Mouse (Mus musculus) embryonic facial prominence, embryonic 13.5 days (tissue): ENCODE measurements around the gene Adk. TPM values are rescaled to one million over a fixed set of nuclear protein-coding genes. Genes with fewer than 3 reads are reported as not detected.

Experiments
- ATAC-seq: fragments of 200-750 bp; cut with Nextera tagmentation; 2 replicates; pipeline ENCODE4 v1.8.0; 2017; ENCODE audit warnings: low read depth; ENCODE audit not compliant: insufficient number of reproducible peaks, insufficient read depth, low FRiP score, low TSS enrichment
- H3K27ac ChIP-seq: fragments of 300-500 bp; sonication (generic); 2 replicates; pipeline ENCODE4 v1.5.1; 2015; ENCODE audit warnings: moderate library complexity, mild to moderate bottlenecking, inconsistent platforms
- H3K27me3 ChIP-seq: fragments of 300-500 bp; sonication (generic); 2 replicates; pipeline ENCODE4 v1.6.1; 2015; ENCODE audit warnings: mild to moderate bottlenecking, inconsistent platforms
- H3K36me3 ChIP-seq: fragments of 300-500 bp; sonication (generic); 2 replicates; pipeline ENCODE4 v1.6.1; 2015; ENCODE audit warnings: mild to moderate bottlenecking, inconsistent platforms
- H3K4me1 ChIP-seq: fragments of 300-500 bp; sonication (generic); 2 replicates; pipeline ENCODE4 v1.6.1; 2015; ENCODE audit warnings: inconsistent platforms
- H3K4me2 ChIP-seq: fragments of 300-500 bp; sonication (generic); 2 replicates; pipeline ENCODE4 v1.6.1; 2015; ENCODE audit warnings: moderate library complexity, mild to moderate bottlenecking, inconsistent platforms
- H3K4me3 ChIP-seq: fragments of 300-500 bp; sonication (generic); 2 replicates; pipeline ENCODE4 v1.5.1; 2015; ENCODE audit warnings: mild to moderate bottlenecking, inconsistent platforms
- H3K9ac ChIP-seq: fragments of 300-500 bp; sonication (generic); 2 replicates; pipeline ENCODE4 v1.6.1; 2015; ENCODE audit warnings: mild to moderate bottlenecking, inconsistent platforms
- H3K9me3 ChIP-seq: fragments of 300-500 bp; sonication (generic); 2 replicates; pipeline ENCODE4 v1.6.1; 2016; ENCODE audit warnings: inconsistent platforms
- WGBS: fragments of 180-500 bp; shearing (Covaris S2); methylation state at CpG from one replicate; pipeline ENCODE4 v1.1.7; 2015; ENCODE audit warnings: mixed read lengths; 5-methylcytosine and 5-hydroxymethylcytosine counted together
- polyA plus RNA-seq: library from polyadenylated mRNA; unstranded; fragments of >200 nt; fragmentation: Nextera tagmentation; extraction: Ambion mirVana; gene quantifications from 2 replicates; pipeline ENCODE4 v1.2.1, GENCODE M21; 2015

Adk gene
- polyA plus RNA-seq, 1 experiment from 2014 or later, result 168 TPM

DNA sequence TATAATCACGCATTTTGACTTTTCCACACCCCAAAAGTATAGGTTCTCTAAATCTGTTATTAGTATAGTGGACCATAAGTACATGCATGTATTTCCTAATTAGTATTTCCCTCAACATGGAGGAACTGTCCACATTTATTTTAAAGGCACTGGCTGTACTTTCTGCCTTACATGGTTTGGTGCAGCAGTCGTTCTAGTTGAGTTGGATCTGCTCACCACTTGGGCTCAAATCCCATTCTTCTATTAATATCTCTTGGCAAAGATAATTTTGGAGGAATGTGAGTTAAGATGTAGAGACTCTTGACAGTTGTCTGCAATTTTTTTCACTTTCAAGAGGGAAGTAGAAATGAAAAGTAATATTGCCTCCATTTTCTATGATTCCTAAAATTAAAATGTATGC is 314.7 kb downstream of the Adk start:
- no peak overlapping the region for H3K27ac ChIP-seq
- H3K4me2 ChIP-seq, result no peak overlapping the region
- WGBS, result 76% methylated on average over 2 of the region's 2 CpGs
- no peak for ATAC-seq
- H3K4me1 ChIP-seq, result peaks cover 10% of the 10 kb centered on the region
- H3K36me3 ChIP-seq, result peaks cover 3% of the 10 kb centered on the region; the same call in 1 of the 2 replicates
- no peak overlapping the region for H3K9ac ChIP-seq
- H3K4me3 ChIP-seq, result no peak overlapping the region
- H3K27me3 ChIP-seq, result no peaks in the 10 kb centered on the region
- no peaks in the 10 kb centered on the region for H3K9me3 ChIP-seq

DNA sequence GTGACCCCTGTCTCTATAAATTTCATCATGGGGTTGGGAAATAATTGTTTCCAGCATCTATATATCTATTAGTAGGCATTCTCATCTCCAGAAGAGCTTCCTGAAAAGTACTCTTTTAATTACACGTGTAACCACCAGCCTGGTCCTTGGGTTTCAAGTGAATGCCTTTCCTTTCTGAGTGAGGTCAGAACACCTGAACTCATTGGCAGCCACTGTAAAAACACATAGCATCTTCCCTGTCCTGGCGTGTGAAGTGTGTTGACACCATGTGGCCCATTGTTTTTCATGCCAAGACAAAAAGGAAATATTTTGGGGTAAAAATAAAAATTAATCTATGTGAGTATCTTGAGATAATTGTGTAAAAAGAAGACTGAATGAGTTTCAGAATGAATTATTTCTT is 316.2 kb downstream of the Adk start:
- H3K4me2 ChIP-seq, result no peak overlapping the region
- WGBS, result 69% methylated on average over 2 of the region's 2 CpGs
- no peaks in the 10 kb centered on the region for H3K27me3 ChIP-seq
- H3K4me1 ChIP-seq, result peaks cover 10% of the 10 kb centered on the region
- H3K9ac ChIP-seq, result no peak overlapping the region
- H3K9me3 ChIP-seq, result no peaks in the 10 kb centered on the region
- H3K27ac ChIP-seq, result peak overlapping the region; percentile 48; the same call in 1 of the 2 replicates
- H3K4me3 ChIP-seq, result no peak overlapping the region
- no peak for ATAC-seq
- H3K36me3 ChIP-seq, result peaks cover 3% of the 10 kb centered on the region; the same call in 1 of the 2 replicates

DNA sequence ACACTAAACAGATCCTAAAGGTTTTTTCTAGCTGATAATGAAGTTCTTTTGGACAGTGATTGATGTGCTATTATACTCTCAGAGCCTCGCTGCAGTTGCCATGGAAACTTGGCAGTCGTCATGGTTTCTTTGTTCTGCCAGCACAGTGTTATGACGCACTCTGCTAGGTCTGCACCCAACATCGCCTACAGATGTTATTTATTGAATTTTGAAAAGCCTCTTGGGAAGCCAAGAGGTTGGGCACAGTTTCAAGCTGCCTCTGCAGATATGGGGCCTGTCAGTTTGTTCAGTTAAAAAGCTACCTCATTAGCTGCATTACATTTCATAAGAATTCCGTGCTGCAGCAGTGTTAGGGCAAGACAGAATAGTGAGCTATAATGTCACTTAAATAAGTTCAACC is 316.8 kb downstream of the Adk start:
- no peaks in the 10 kb centered on the region for H3K9me3 ChIP-seq
- peak; percentile 79; the same call in 1 of the 2 replicates for ATAC-seq
- H3K4me1 ChIP-seq, result peaks cover 10% of the 10 kb centered on the region
- no peak overlapping the region for H3K9ac ChIP-seq
- WGBS, result 5% methylated on average over 5 of the region's 5 CpGs
- peaks cover 3% of the 10 kb centered on the region; the same call in 1 of the 2 replicates for H3K36me3 ChIP-seq
- H3K4me2 ChIP-seq, result no peak overlapping the region
- no peaks in the 10 kb centered on the region for H3K27me3 ChIP-seq
- H3K27ac ChIP-seq, result peak overlapping the region; percentile 48; the same call in 1 of the 2 replicates
- no peak overlapping the region for H3K4me3 ChIP-seq

DNA sequence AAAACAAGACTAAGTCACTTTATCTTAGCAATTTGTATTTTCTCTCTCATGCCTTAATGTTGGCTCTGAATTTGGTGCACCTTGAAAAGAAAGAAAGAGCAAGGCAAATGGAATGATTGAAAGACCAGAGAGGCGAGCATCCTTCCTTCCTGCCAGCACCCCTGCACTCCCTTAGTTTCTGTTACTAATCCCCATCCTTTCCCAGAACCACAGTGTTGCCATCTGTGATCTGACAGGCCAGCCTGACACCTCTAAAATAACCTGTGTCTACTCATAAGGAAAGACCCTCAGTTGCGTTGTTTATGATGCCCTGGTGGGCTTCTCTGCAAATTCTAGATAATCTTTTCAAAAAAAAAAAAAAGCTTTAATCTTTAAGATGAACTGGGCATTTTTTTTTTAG is 319.6 kb downstream of the Adk start:
- 66% methylated on average over 2 of the region's 2 CpGs for WGBS
- H3K4me3 ChIP-seq, result no peak overlapping the region
- no peaks in the 10 kb centered on the region for H3K36me3 ChIP-seq
- no peak overlapping the region for H3K9ac ChIP-seq
- H3K4me1 ChIP-seq, result peaks cover 10% of the 10 kb centered on the region
- H3K27me3 ChIP-seq, result no peaks in the 10 kb centered on the region
- no peak overlapping the region for H3K27ac ChIP-seq
- H3K9me3 ChIP-seq, result no peaks in the 10 kb centered on the region
- ATAC-seq, result no peak
- H3K4me2 ChIP-seq, result no peak overlapping the region

DNA sequence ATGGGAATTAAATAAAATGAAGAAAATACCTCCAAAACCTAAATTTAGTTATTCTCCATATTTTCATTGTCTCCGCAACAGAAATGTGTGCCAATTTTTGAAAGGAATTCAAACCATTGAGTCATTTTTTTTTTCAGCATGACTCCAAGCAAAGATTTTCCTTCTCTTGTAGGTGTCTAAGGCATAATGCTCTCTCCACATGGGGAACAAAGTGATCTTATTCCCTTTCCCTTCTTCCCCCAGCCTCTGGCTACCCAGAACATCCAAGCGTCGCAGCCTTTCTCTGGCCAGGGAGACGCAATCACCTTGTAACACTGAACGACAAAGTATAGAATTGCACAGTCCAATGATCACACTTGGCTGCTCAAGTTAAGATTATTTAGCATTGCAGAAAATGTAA is 320.3 kb downstream of the Adk start:
- H3K4me2 ChIP-seq, result no peak overlapping the region
- H3K9me3 ChIP-seq, result no peaks in the 10 kb centered on the region
- ATAC-seq, result no peak
- no peak overlapping the region for H3K27ac ChIP-seq
- H3K4me1 ChIP-seq, result peaks cover 10% of the 10 kb centered on the region
- 72% methylated on average over 5 of the region's 5 CpGs for WGBS
- H3K36me3 ChIP-seq, result no peaks in the 10 kb centered on the region
- no peak overlapping the region for H3K4me3 ChIP-seq
- H3K9ac ChIP-seq, result no peak overlapping the region
- no peaks in the 10 kb centered on the region for H3K27me3 ChIP-seq

DNA sequence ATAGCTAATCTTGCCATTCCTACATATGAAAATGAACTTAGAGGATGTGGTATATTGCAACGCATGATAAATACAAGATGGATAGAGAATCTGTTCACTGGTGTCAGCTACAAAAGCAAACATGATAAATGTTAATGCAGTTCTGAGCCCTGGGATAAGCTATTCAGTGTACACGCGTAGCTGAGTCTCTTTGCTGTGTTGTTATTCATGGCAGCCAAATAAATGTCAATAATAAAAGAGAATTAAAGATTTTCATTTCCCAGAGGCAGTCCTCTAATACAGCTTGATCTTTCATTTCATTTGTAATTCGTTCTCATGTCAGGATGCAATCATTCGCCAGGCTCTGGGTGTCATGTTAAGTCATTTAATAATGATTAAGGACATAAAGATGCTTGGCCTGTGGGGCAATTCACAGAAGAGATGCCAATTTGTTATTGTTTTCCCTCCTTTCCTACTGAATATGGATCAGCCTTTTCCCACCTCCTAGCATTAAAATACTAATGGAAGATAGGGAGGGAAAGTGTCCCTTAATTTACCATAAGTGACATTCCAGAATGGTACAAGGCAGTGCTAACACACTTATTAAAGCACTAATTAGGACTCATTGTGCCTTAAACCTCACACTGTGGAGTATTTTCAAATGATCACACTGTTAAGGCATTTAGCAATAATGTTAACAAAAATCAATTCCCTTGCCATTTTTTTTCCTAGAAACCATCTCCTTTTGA is 331.5 kb downstream of the Adk start:
- 93% methylated on average over 5 of the region's 5 CpGs for WGBS

DNA sequence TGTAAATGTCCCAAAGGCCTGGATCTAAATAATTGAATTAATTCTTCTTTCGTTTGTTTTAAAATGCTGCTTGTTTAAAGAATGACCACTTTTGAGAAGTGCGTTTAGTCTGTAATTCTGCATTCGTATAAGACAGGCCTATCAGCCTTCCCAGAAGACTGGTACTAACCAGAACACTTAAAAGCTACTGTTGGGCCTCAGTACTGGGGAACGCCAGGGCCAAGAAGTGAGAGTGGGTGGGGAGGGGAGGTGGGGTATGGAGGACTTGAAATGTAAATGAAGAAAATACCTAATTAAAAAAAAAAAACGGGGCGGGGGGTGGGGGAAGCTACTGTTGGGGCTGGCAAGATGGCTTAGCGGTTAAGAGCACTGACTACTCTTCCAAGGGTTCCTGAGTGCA is 347.1 kb downstream of the Adk start:
- H3K9me3 ChIP-seq, result no peaks in the 10 kb centered on the region
- no peaks in the 10 kb centered on the region for H3K36me3 ChIP-seq
- peaks cover 11% of the 10 kb centered on the region for H3K4me1 ChIP-seq
- no peak for ATAC-seq
- no peaks in the 10 kb centered on the region for H3K27me3 ChIP-seq
- no peak overlapping the region for H3K9ac ChIP-seq
- WGBS, result 93% methylated on average over 7 of the region's 7 CpGs
- H3K4me3 ChIP-seq, result no peak overlapping the region
- H3K4me2 ChIP-seq, result no peak overlapping the region
- H3K27ac ChIP-seq, result no peak overlapping the region

More for the DNA sequence above, 331.5 kb downstream of the Adk start:
- no peak overlapping the region for H3K27ac ChIP-seq
- peaks cover 18% of the 10 kb centered on the region for H3K36me3 ChIP-seq
- no peak for ATAC-seq
- H3K4me2 ChIP-seq, result no peak overlapping the region
- H3K4me3 ChIP-seq, result no peak overlapping the region
- no peaks in the 10 kb centered on the region for H3K27me3 ChIP-seq
- no peaks in the 10 kb centered on the region for H3K9me3 ChIP-seq
- no peak overlapping the region for H3K9ac ChIP-seq
- H3K4me1 ChIP-seq, result no peaks in the 10 kb centered on the region

DNA sequence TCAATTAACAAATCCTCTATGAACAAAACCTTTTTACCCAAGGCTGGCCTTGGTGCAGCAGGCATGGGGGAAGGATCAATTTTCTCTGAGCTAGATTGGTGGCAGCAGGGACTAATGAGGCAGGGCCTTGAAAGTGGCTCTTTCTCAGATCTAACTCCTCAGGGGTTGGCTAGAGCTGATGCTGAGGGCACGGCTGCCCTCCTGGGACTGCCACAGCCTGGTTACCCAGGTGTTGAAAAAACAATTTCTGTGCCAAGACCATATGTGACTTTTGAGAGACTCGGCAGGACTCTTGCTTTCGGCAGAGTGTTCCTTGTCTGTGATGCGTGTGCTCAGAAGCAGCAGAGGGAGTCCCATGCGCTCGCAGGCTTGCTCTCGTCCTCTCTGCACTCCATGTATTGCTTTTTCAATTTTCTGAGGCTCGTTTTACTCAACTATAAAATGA is 349.8 kb downstream of the Adk start:
- Histone ChIP-seq H3K9ac (no peak overlapping the region), H3K27ac (peak overlapping the region; percentile 55), H3K4me2 (no peak overlapping the region), H3K4me3 (no peak overlapping the region), H3K27me3 (no peaks in the 10 kb centered on the region), H3K4me1 (peaks cover 16% of the 10 kb centered on the region), H3K9me3 (no peaks in the 10 kb centered on the region), H3K36me3 (no peaks in the 10 kb centered on the region)
- no peak for ATAC-seq
- WGBS, result 57% methylated on average over 8 of the region's 8 CpGs

DNA sequence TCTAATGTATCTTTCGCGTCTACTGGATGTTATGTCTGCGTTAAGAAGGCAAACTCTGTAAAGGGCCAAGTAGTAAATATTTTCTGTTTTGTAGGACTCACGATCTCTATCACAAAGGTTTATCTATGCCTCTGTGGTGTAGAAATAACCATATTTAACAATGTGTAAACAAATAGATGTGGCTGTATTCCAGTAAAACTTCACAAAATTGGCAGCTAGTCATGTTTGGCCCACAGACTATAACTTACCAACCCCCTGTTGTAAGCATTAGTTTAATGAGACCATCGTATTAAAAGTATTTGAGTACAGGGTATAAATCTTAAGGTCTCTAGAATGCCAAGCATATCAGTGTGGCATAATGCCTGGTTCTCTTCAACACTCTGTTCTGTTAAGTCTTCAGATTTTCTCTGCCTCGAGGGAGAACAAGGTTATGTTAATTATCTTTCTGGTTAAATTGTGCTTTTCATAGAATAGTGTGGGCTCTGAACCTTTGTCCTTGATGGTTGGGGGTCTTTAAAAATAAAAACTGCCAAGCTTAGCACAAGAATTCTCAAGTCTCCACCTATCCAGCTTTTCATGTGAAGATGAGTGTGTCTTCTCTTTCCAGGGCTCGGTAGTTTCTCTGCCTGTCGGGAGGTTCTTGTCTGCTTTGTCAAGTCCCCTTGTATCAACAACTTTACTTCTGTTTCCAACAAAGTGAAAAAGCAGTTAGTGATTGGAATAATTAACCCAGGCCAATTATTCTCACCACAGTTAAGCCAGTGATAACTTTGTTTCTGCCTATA is 350.4 kb downstream of the Adk start:
- no peak overlapping the region for H3K4me2 ChIP-seq
- H3K4me1 ChIP-seq, result peaks cover 18% of the 10 kb centered on the region
- H3K4me3 ChIP-seq, result no peak overlapping the region
- WGBS, result 74% methylated on average over 8 of the region's 8 CpGs
- no peaks in the 10 kb centered on the region for H3K36me3 ChIP-seq
- H3K9ac ChIP-seq, result no peak overlapping the region
- H3K27ac ChIP-seq, result peak overlapping the region; percentile 55
- no peaks in the 10 kb centered on the region for H3K9me3 ChIP-seq
- no peak for ATAC-seq
- H3K27me3 ChIP-seq, result no peaks in the 10 kb centered on the region

DNA sequence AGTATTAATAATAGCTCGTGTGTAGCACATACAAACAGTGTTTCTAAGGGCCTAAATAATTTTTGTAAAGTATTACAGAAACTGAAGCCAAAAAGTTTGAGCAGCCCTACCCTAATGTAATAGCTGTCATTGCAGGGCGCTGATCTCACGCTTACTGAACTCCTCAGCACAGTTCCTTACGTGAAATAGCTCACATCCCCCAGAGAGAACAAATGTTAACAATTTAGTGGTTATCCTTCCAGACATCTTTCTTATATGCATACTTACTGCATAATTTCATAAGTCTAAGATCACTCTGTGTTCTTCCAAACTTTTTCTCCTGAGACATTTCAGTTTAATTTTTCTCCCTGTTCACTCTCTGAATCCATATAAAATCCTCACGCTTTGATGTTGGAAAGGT is 354.6 kb downstream of the Adk start:
- H3K27me3 ChIP-seq, result no peaks in the 10 kb centered on the region
- H3K36me3 ChIP-seq, result no peaks in the 10 kb centered on the region
- no peak overlapping the region for H3K4me3 ChIP-seq
- H3K9ac ChIP-seq, result no peak overlapping the region
- H3K4me1 ChIP-seq, result peaks cover 17% of the 10 kb centered on the region
- no peaks in the 10 kb centered on the region for H3K9me3 ChIP-seq
- no peak overlapping the region for H3K27ac ChIP-seq
- ATAC-seq, result no peak
- whole genome bisulfite sequencing, result 51% methylated on average over 5 of the region's 5 CpGs
- H3K4me2 ChIP-seq, result no peak overlapping the region

DNA sequence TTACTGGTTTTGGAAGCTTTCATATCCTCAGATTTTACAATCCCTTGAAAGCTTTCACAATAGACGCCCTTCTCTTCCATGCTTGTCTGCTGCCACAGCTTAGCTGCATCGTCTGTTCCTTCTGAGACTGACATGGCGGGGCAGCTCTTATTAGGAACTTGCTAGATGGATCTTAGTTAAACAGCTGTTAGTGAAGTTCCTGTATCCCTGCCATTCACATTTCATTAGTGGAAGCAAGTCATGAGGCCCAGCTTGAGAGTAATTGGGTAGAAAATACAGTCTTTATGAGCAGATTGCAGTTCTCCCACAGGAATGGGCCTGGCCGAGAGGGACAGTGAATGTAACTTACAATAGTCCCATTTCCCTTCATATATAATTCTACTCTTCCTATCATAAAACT is 356.5 kb downstream of the Adk start:
- Histone ChIP-seq H3K4me1 (peaks cover 7% of the 10 kb centered on the region; the same call in 1 of the 2 replicates), H3K9me3 (no peaks in the 10 kb centered on the region), H3K9ac (no peak overlapping the region), H3K36me3 (no peaks in the 10 kb centered on the region), H3K27me3 (no peaks in the 10 kb centered on the region), H3K4me3 (no peak overlapping the region), H3K4me2 (no peak overlapping the region), H3K27ac (no peak overlapping the region)
- WGBS, result 72% methylated on average over 4 of the region's 4 CpGs
- no peak for ATAC-seq
